Mouse (Mus musculus) urinary bladder, adult 2 months (tissue): ENCODE data around the gene Gm382. TPM values are rescaled to one million over a fixed set of nuclear protein-coding genes. Genes with fewer than 3 reads are reported as not detected.

ENCODE experiments used
- DNase-seq: peaks from one replicate; pipeline ENCODE4 v3.0.0; 2022; ENCODE audit warnings: low spot score
- polyA plus RNA-seq: library from polyadenylated mRNA; depleted of rRNA; stranded (reverse); fragments of >200 nt; gene quantifications from 2 replicates; pipeline ENCODE4 v1.2.3, GENCODE M21; 2012; rRNA removed

Gene Gm382
- not detected in 2 replicates for polyA plus RNA-seq

DNA sequence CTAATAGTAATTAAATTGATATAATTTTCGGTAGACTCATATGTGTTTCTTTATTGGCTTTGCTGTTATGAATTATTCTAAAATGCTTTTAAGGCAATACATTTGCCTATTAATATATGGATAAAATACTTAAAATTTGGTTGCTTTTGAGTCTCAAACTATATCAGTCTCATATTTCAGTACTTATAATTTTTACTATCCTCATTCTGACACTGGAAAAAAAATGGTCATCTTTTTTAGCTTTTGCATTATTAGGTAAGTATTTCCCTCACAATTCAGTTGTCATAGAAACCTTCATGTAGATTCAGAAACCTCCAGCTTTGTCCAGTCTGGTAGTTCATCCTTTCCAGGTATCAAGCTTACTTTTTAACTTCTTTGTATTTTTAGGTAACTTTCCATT, at the start of gene Gm382:
Gm382 (plus strand) TSS at position 301 of the 400 bp plus-strand sequence.
- DNase-seq = no peak

DNA sequence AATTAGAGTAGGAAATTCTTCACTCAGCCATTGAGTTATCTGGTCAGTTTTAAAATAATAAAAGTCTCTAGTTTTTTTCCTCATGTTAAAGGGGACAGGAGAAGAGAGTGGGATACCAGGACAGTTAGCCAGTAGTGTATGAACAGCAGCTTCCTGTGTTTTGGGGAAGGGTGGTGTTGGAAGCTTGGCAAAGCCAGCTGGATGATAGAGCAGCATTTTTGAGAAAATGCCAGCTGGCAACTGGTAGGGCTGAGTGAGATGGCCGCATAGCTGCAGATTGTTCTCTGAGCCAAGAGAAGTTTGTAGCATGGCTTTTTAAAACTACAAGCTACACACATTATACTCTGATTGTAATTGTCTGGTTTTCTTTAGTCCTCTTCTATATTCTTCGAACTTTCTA, 30.4 kb downstream of the Gm382 start:
- no peak for DNase-seq

DNA sequence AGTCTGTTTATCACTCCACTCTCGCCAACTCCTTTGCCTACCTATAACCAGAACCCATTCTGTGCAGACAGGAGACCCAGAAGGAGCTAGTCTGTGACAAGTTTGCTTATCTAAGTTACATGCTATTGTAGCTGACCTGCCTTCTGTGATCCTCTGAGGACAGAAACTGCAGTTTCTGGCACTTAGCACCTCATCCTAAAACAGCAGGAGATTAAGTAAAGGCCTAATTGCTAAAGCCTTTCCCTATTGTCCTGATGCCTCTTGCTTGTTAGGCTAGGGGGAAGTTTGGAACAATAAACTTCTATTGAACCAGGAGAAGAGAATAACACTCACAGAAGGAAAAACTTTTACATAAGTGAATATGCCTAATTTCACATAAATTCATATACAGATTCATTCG, 51.5 kb downstream of the Gm382 start:
- no peak for DNase-seq

DNA sequence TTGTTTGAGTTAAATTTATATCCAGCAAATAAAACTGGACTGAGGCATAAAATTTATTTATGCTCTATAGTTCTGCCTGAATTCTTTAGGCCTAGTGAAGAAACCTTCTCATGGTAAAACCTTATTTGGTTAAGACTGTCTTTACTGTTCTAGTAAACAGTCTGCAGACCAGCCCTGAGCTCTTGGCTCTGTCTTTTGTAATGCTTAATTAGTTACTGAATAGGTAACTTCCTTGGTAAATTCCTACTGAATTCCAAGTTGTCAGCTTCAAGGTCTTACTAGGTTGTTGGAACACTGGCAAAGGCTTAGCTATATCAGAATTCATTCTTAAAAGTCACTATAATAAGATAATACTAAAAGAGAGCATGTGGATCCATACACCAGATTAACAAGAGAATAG, 53.3 kb downstream of the Gm382 start:
- DNase-seq = no peak

DNA sequence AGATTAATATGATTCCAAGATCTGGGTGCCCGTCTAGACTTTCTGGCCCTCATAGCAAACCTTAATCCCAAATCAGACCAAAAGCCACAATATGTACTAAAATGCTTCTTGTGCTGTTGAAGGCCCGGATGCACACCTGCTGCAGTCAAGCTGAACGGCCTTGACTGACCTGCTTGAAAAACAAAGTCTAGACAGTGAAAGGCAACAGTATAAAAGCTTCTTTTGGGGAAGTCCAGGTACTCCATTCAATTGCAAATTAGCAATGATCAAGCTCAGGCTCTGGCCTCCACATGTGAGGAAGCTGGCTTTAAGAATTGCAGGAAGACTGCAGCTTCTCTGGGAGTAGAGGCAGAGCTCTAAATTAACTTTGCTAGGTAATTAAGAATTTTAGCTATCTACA, 54.2 kb downstream of the Gm382 start:
- no peak for DNase-seq

DNA sequence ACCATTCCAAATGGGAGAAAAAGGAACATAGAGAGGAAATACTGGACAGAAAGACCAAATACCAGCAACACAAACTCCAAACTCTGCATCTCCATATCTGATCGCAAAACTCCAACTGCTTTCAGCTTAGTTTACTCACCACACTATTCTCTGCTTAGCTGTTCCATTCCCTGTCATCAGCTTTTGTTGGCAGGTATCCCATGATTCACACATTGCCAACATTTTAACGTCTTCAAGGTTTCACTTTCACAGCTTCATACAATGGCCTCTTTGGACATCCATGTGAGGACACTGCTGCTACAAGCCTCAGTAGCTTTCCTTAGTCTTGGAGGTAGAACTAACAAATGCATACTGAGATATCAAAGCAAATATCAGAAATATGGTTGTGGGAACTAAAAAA, 64.6 kb downstream of the Gm382 start:
- no peak for DNase-seq

Other genes with a start within 250 kb of the Gm382 start
- not detected in 2 replicates for gene 4932411N23Rik, start 224.1 kb upstream of the Gm382 start, polyA plus RNA-seq